In genomic region chr7:134671467-134671901, GRCm38 (mm10) we compare ENCODE assay signal across 8 mouse cellular contexts. TPM values are rescaled to one million over a fixed set of nuclear protein-coding genes. Genes with fewer than 3 reads are reported as not detected.
DNase-seq lines count a peak whose midpoint lies in the region; ATAC-seq and TF ChIP-seq lines count a peak whose summit lies in the region.

No protein-coding gene starts in this region.

- peak overlapping the region; percentile 89 for H3K4me2 ChIP-seq in lung, embryonic 14.5 days
- H3K4me2 ChIP-seq in embryonic facial prominence, embryonic 13.5 days: peak overlapping the region; percentile 86
- peak overlapping the region; percentile 87 for H3K4me2 ChIP-seq in intestine, postnatal 0 days (replicated peaks; ENCODE audit: low read depth)

- peak; percentile 20; the same call in 1 of the 2 replicates for ATAC-seq in lung, embryonic 14.5 days (ENCODE audit: insufficient read depth)
- ATAC-seq in embryonic facial prominence, embryonic 13.5 days (ENCODE audit: insufficient number of reproducible peaks, insufficient read depth, low FRiP score, low TSS enrichment, low read depth): no peak
- ATAC-seq in intestine, postnatal 0 days: no peak

- WGBS in lung, embryonic 14.5 days: 10% methylated on average over 7 of the region's 7 CpGs
- WGBS in embryonic facial prominence, embryonic 13.5 days: 8% methylated on average over 7 of the region's 7 CpGs
- 12% methylated on average over 7 of the region's 7 CpGs for WGBS in intestine, postnatal 0 days

- no peak for TF ChIP-seq CTCF in lung, embryonic 14.5 days (IDR thresholded peaks at IDR 0.05; ENCODE audit: low read depth)
- TF ChIP-seq CTCF in intestine, postnatal 0 days (IDR thresholded peaks at IDR 0.05; ENCODE audit: low read depth): no peak

- H3K36me3 ChIP-seq in lung, embryonic 14.5 days (ENCODE audit: insufficient read depth): no peaks in the 10 kb centered on the region
- no peaks in the 10 kb centered on the region for H3K36me3 ChIP-seq in embryonic facial prominence, embryonic 13.5 days
- no peaks in the 10 kb centered on the region for H3K36me3 ChIP-seq in intestine, postnatal 0 days (ENCODE audit: control insufficient read depth, insufficient read depth)

- peak overlapping the region; percentile 84 for H3K4me3 ChIP-seq in lung, embryonic 14.5 days (ENCODE audit: low read depth, low read length)
- peak overlapping the region; percentile 82 for H3K4me3 ChIP-seq in embryonic facial prominence, embryonic 13.5 days
- H3K4me3 ChIP-seq in intestine, postnatal 0 days (ENCODE audit: low read depth, low read length): peak overlapping the region; percentile 94

- peaks cover 16% of the 10 kb centered on the region; the same call in 1 of the 2 replicates for H3K4me1 ChIP-seq in lung, embryonic 14.5 days (ENCODE audit: insufficient read depth)
- H3K4me1 ChIP-seq in embryonic facial prominence, embryonic 13.5 days: peaks cover 54% of the 10 kb centered on the region
- H3K4me1 ChIP-seq in intestine, postnatal 0 days (replicated peaks; ENCODE audit: control insufficient read depth, insufficient read depth, low read length): peaks cover 9% of the 10 kb centered on the region; the same call in 1 of the 2 replicates

- peak overlapping the region; percentile 96 for H3K9ac ChIP-seq in lung, embryonic 14.5 days
- H3K9ac ChIP-seq in embryonic facial prominence, embryonic 13.5 days: peak overlapping the region; percentile 96
- H3K9ac ChIP-seq in intestine, postnatal 0 days (ENCODE audit: low read depth, low read length): peak overlapping the region; percentile 80

- peak overlapping the region; percentile 97 for H3K27ac ChIP-seq in lung, embryonic 14.5 days (ENCODE audit: low read depth)
- peak overlapping the region; percentile 96 for H3K27ac ChIP-seq in embryonic facial prominence, embryonic 13.5 days
- peak overlapping the region; percentile 84; the same call in 1 of the 2 replicates for H3K27ac ChIP-seq in intestine, postnatal 0 days (ENCODE audit: low read depth, low read length)

- H3K9me3 ChIP-seq in lung, embryonic 14.5 days (ENCODE audit: low read depth, low read length): no peaks in the 10 kb centered on the region
- H3K9me3 ChIP-seq in embryonic facial prominence, embryonic 13.5 days: no peaks in the 10 kb centered on the region
- H3K9me3 ChIP-seq in intestine, postnatal 0 days (ENCODE audit: control insufficient read depth): no peaks in the 10 kb centered on the region

- peak; percentile 66 for DNase-seq in lung, embryonic 14.5 days
- DNase-seq in lung, postnatal 14 days: no peak
- peak; percentile 35 for DNase-seq in lung, postnatal 10 days
- DNase-seq in right cerebral cortex, postnatal 25 days: no peak
- no peak for DNase-seq in yolk sac, embryonic 10.5 days (ENCODE audit: low spot score)
- no peak for DNase-seq in frontal cortex, postnatal 14 days (ENCODE audit: low spot score in 2 of 2)

- H3K27me3 ChIP-seq in lung, embryonic 14.5 days (ENCODE audit: insufficient read depth, low read length): no peaks in the 10 kb centered on the region
- no peaks in the 10 kb centered on the region for H3K27me3 ChIP-seq in embryonic facial prominence, embryonic 13.5 days
- H3K27me3 ChIP-seq in intestine, postnatal 0 days (replicated peaks; ENCODE audit: control insufficient read depth, insufficient read depth, low read length): no peaks in the 10 kb centered on the region

RNA-seq across cellular contexts. Expression of gene Dock1, which starts 1.0 kb away (rescaled TPM):
- polyA plus RNA-seq in lung, embryonic 14.5 days (2014; fragmentation: Nextera tagmentation; extraction: Ambion mirVana): 57.1 and 57.3 TPM in 2 replicates
- 42.8 and 46.8 TPM in 2 replicates for polyA plus RNA-seq in embryonic facial prominence, embryonic 13.5 days (2015; fragmentation: Nextera tagmentation; extraction: Ambion mirVana)
- 8.7 and 9.7 TPM in 2 replicates for polyA plus RNA-seq in intestine, postnatal 0 days (2015; fragmentation: Nextera tagmentation; extraction: Ambion mirVana)

Comparison
In these comparisons a context has a peak if more than half of its experiments do, and no peak if none do; other contexts are left out.
1. DNase-seq: peak in lung, embryonic 14.5 days (single experiment) and lung, postnatal 10 days (single experiment); none in lung, postnatal 14 days (single experiment), right cerebral cortex, postnatal 25 days (single experiment), yolk sac, embryonic 10.5 days (single experiment) and frontal cortex, postnatal 14 days (0 of 2).
2. Peak in every context shown above with its lines, with median percentiles within 50 percentile points of each other: H3K27ac ChIP-seq, H3K4me2 ChIP-seq, H3K4me3 ChIP-seq and H3K9ac ChIP-seq.